Mouse (Mus musculus): ENCODE measurements around the gene Pde11a.

Pde11a gene

GRCm38 (mm10) chr2:76132983-76133382 is 205.6 kb downstream of the Pde11a start:
- DNase-seq, result no peak

- no peak for DNase-seq
Measured at GRCm38 (mm10) chr2:76129933-76130627, 208.5 kb downstream of the Pde11a start.

GRCm38 (mm10) chr2:76129058-76129437 is 209.5 kb downstream of the Pde11a start:
- peak in 1 of 2 experiments; percentile 14 for DNase-seq

- DNase-seq, result peak; percentile 64 to 66
Measured at GRCm38 (mm10) chr2:76128105-76129057, 210.2 kb downstream of the Pde11a start.

GRCm38 (mm10) chr2:76126651-76127050 is 211.9 kb downstream of the Pde11a start:
- DNase-seq, result no peak

GRCm38 (mm10) chr2:76124821-76125220 is 213.8 kb downstream of the Pde11a start:
- DNase-seq, result no peak

- no peak for DNase-seq
Measured at GRCm38 (mm10) chr2:76122167-76122566, 216.4 kb downstream of the Pde11a start.

GRCm38 (mm10) chr2:76119848-76120247 is 218.7 kb downstream of the Pde11a start:
- DNase-seq, result no peak

GRCm38 (mm10) chr2:76118491-76118890 is 220.1 kb downstream of the Pde11a start:
- no peak for DNase-seq

- DNase-seq, result no peak
Measured at GRCm38 (mm10) chr2:76117219-76117618, 221.4 kb downstream of the Pde11a start.

- DNase-seq, result peak; percentile 72 to 73
Measured at GRCm38 (mm10) chr2:76115696-76116095, 222.9 kb downstream of the Pde11a start.

- peak; percentile 64 to 70 for DNase-seq
Measured at GRCm38 (mm10) chr2:76114734-76115133, 223.8 kb downstream of the Pde11a start.

- no peak for DNase-seq
Measured at GRCm38 (mm10) chr2:76109653-76110052, 228.9 kb downstream of the Pde11a start.

- peak; percentile 61 to 67 for DNase-seq
Measured at GRCm38 (mm10) chr2:76101889-76102602, 236.5 kb downstream of the Pde11a start.

- DNase-seq, result no peak
Measured at GRCm38 (mm10) chr2:76100597-76100996, 238.0 kb downstream of the Pde11a start.

- peak; percentile 69 to 81 for DNase-seq
Measured at GRCm38 (mm10) chr2:76099726-76100347, 238.7 kb downstream of the Pde11a start.

- peak; percentile 68 to 82 for DNase-seq
Measured at GRCm38 (mm10) chr2:76098381-76098780, 240.2 kb downstream of the Pde11a start.

GRCm38 (mm10) chr2:76097847-76098246 is 240.7 kb downstream of the Pde11a start:
- DNase-seq, result peak; percentile 53 to 74

GRCm38 (mm10) chr2:76097284-76097683 is 241.3 kb downstream of the Pde11a start:
- DNase-seq, result peak in 1 of 2 experiments; percentile 47

- no peak for DNase-seq
Measured at GRCm38 (mm10) chr2:76095861-76096260, 242.7 kb downstream of the Pde11a start.

GRCm38 (mm10) chr2:76090506-76090905 is 248.1 kb downstream of the Pde11a start:
- DNase-seq, result no peak

GRCm38 (mm10) chr2:76088844-76089243 is 249.7 kb downstream of the Pde11a start:
- DNase-seq, result peak in 1 of 2 experiments; percentile 41
